Mouse (Mus musculus) retina, embryonic 14.5 days (tissue): ENCODE measurements around the gene Mturn.

ENCODE experiments used
- DNase-seq: peaks from one replicate; pipeline ENCODE4 v3.0.0-alpha.2; 2015; ENCODE audit warnings: low spot score

The Mturn gene

GRCm38 (mm10) chr6:54731726-54732125, 50.3 kb downstream of the Mturn start:
- DNase-seq, result no peak

DNA sequence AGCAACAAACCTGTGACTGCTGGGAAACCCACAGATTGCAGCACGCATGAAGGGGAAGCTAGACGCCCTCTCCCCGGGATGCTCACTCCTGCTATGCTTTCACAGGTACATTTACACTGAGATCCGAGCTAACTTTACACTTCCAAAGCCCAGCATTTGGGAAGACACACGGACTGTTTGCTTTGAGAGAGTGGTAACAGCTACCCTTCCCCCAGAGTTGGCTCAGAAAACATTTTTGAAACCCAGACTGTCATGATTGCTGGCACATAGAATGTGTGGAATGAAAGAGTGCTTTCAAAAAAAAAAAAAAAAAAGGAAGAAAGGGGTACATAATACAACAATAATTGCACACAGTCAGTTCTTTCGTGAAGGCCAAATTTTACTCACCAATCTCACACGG, 51.3 kb downstream of the Mturn start:
- DNase-seq, result no peak

- DNase-seq, result no peak
Observed at GRCm38 (mm10) chr6:54736126-54736525, 54.7 kb downstream of the Mturn start.

- DNase-seq, result no peak
Observed at GRCm38 (mm10) chr6:54737255-54737654, 55.8 kb downstream of the Mturn start.

DNA sequence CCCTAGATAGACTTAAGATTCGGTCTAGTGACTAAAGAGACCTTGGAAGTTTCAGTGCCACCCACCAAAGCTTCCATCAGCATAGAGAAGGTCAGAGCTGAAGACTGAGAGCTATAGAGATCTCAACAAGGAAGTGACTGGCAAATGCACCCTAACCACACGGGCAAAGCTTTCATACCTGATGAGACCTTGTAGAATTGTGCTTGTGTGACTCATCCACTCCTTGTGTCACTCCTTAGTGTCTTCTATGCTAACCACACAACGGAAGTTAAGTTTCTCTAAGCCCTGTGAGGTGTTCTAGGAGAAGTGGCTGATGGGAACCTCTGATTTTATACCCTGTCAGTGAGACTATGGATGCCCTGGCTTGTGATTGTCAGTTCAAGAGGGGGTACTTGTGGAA, 56.3 kb downstream of the Mturn start:
- no peak for DNase-seq

GRCm38 (mm10) chr6:54749056-54749455, 67.6 kb downstream of the Mturn start:
- DNase-seq, result no peak

- no peak for DNase-seq
Observed at GRCm38 (mm10) chr6:54751621-54752020, 70.2 kb downstream of the Mturn start.

DNA sequence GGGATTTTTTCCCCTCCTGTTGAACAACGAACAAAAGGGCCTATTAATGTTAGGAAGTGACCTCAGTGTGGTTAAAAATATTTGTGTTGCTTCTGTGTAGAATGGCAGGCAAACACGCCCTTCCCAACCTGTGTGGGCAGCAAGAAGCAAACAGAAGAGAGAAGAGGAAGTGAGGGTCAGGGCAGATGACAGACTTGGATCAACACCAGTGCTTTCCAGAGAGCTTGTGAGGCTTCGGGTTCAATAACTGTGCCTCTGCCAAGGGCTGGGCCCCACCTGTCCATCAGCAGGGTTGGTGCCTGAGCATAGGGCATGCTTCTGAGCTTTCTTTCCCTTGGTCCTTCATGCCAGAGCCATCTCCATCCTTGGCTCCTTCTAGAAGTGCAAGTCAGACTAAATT, 70.7 kb downstream of the Mturn start:
- DNase-seq, result no peak
